Mouse (Mus musculus) common myeloid progenitor, adult 5-6 weeks (primary cell): ENCODE measurements around the gene Slc25a47. TPM values are rescaled to one million over a fixed set of nuclear protein-coding genes. Genes with fewer than 3 reads are reported as not detected.
"Not testable (repeated sequence)": the region's sequence is repeated elsewhere in the genome, so short reads cannot be mapped to it uniquely, and the experiment has no call there.

Experiments used
- ATAC-seq: replicated peaks from 2 replicates; pipeline ENCODE4 v1.8.0; 2016; ENCODE audit warnings: low read depth, mild to moderate bottlenecking, moderate TSS enrichment, inconsistent platforms; ENCODE audit not compliant: poor library complexity, severe bottlenecking
- total RNA-seq: library from RNA; stranded (forward); fragments of 200-1000, 187-1606 nt; gene quantifications from 2 replicates; pipeline ENCODE4 v1.2.3, GENCODE M21; 2017

The Slc25a47 gene
- total RNA-seq, 1 experiment from 2014 or later: 8.3 TPM

DNA sequence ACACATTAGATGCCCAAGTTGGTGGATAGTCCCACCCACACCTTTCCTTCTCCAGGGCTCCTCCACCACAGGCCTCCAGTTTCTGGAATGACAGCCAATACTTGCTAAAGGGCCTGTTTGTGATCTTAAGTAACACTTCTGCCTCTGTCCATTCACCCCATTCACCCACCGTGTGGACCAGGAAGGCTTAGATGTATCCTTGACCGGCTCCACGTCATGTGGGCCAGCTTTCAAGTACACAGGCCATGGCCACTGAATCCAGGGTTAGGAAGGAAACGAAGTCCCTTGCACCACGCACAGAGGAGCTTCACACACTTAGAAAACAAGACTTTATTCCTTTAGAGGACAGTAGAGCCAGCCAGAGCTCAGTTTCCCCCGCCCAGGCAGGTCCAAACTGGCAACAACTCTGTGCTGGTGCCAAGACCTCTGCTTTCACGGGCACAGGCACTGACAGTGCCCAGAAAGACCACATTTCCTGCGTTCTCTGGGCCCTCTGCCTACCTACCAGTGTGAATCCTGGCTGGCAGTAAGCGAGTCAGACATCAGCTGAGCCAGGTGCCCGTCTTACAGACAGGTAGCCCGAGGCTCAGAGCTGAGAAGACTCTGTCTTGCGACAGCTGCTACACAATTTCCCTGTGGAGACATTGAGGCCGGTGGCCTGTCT, 10.2 kb upstream of the Slc25a47 start:
- no peak for ATAC-seq

DNA sequence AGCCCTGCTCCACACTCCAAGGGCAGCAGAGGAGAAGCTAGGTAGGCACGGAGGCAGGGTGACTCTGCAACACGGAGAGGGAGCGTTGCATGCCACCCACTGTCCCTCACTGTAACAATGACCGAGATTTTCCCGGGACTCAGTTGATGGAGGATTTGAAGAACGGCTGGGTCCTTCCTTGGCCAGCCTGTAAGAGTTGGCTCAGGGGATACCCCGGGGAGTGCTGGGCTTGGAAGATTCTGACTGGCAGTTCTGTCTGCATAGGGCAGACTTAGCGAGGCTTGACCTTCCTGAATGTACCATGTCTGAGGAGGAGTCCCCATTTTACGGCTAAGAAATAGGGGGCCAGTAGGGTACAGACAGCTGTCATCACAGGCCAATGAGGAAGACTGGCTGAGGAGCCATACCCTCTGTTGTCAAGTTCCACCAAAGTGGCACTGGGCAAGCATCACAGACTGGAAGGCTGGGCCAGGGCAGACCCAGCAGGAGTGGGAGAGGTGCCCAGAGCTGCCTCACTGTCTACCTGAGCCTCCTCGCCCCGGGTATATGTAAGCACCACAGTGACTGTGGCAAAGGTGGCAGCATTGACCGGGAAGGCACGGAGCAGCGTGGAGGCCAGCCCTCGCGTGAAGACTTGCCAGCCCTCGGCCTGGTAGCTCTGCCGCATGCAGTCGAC, 9.4 kb upstream of the Slc25a47 start:
- ATAC-seq: no peak

DNA sequence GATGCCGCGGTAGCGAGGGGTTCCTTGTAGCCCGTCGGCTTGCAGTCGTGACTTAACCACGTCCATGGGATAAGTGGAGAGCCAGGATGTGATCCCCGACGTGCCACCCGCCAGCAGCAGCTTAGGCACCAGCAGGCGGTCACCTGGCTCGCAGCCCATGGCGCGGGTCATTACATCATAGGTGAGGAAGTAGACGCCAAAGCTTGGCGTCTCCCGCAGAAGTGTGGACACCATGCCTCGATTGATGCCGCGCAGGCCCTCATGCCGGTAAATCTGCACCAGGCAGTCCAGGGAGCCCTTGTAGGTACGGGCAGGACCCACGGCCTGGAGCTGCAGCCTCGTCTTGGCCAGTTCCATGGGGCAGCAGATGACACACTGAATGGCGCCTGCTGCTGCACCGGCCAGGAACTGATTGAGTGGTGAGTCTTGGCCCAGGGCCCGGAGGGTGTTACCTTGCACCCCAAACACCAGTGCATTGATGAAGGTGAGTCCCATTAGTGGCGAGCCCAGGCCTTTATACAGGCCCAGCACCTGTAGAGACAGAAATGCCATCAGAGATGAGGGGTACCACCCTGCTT, 8.8 kb upstream of the Slc25a47 start:
- ATAC-seq: no peak

DNA sequence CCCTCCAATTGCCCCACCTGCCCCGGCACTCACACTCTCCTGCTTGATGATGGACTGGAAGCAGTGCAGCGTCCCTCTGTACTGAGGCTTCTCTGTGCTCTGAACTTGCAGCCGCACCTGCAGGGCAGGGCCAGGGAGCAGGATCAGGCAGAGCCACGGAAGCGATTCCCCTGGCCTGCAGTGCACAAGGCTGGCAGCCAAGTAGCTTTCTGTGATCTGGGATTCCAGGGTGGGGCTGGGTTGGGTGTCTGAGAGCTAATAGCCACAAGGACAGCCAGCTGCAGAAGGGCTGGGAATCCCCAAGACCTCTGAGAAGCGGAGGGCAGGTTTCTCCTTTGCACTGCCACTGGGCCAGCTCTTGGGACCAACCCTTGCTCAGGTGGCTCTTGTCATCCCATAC, 8.2 kb upstream of the Slc25a47 start:
- ATAC-seq: no peak

DNA sequence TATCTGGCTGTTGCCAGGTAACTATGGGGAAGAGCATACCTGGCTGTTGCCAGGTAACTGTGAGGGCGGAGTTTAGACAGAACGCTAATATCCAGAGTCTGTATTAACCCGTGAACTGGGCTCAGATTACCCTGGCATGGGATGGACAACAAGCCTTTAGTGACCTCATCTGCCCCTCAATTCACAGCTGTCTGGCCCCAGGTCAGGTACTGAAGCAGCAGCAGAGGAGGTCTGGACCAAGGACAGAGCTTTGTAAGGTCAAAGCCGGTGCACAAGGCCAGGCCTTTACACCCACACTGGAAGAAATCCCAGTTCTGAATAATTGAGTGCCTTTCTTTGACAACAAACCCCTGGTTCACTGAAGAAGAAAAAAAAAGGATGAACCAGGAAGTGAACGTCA, 6.2 kb upstream of the Slc25a47 start:
- ATAC-seq: no peak

DNA sequence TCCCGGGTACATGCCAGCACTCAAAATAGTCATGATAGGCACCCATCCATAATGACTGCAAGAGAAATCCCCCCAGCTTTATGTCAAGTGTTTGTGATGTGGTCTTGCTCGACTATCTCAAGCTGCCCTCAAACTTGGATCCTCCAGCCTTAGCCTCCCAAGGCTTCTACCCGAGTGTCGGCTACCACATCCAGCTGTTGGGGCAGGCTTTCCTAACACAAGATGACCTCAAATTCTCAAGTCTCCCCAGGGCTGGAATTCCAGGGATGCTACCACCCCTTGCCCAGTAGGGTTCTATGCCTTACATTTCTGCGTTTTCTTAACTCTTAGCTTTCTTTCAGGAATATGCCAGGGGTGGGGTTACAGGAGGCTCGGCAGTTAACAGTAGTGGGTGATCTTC, 5.5 kb upstream of the Slc25a47 start:
- no peak for ATAC-seq

DNA sequence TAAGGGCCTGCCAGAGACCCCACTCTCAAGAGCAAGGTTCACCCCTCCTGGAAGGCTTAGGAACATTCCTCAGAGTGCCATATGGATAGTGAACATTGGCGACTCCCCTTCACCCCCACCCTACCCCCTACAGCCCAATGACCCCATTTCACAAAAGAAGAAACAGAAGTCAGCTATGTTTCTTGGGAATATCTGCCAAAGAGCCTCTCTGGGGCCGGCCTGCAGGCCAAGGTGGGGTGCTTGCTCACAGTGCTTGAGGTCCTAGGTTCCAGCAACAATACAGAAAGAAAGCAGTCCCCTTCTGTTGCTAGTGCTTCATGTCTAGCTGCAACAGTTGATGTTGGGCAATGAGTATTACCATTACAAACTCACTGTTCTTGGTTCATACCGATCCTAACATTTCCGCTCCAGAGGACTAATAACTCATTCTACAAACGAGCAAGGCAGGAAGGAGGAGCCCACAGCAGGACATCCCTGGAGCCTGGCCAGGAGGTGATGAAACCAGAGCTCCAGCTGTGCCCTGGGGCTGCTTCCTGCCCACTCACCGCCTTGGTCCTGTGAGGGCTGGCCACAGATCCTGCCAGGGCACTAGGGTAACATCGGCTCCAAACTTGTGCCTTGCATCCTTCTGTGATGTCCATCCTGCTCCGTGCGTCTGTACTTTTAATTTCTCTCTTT, 3.7 kb upstream of the Slc25a47 start:
- ATAC-seq: peak; percentile 51

DNA sequence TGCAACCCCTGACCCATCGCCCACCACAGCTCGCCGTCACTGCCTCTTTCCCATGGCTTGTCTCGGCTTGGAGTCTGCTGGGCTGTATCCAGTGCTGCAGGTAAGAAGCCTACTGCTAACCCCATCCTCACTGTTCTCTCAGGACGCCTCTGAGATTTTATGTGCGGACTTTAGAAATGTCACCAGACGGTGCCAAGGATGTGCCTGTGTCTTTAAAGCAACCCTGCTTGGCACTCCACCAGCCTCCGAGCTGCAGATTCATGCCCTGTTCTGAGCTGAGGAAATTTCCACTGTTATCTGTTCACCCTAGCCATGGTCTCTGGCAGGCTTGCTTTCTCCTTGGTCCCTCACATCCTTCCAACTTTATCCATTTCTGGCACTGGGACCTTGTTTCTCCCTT, 3.0 kb upstream of the Slc25a47 start:
- no peak for ATAC-seq

DNA sequence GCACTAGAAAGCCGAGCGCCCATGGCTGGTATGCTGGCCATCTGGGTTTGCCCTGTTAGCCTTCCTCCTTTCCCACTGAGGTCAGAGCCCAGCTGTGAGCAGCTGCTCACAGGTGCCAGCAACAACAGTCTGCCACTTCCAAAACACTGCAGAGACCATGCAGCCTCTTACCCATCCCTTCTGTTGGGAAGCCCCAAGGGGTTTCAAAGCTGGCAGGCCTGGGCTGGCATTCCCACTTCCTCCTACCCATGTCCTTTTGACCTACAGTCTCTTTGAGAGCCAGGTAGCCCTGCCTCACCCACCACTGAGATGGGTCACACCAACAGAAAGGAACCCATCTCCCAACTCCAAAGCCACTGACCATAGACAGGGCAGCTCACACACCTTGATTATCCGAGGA, 2.4 kb upstream of the Slc25a47 start:
- ATAC-seq: no peak

DNA sequence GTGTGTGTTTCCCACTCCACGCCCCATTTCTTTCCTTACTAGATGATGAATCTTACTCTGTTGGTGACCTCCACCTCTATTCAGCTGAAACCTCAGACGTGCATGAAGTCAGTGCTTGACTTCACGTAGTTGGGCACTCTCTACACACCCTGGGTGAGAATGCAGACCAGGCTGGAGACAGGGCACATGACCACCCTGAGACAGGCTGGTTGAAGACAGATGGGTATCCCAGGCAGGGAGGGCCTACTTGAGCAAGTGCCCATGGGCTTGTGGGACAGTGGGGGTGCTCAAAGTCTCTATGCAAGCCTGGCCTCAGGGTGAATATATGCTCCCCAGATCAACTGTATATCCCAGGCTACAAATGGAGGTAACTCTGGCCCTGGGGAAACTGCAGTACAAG, 1.5 kb upstream of the Slc25a47 start:
- no peak for ATAC-seq

DNA sequence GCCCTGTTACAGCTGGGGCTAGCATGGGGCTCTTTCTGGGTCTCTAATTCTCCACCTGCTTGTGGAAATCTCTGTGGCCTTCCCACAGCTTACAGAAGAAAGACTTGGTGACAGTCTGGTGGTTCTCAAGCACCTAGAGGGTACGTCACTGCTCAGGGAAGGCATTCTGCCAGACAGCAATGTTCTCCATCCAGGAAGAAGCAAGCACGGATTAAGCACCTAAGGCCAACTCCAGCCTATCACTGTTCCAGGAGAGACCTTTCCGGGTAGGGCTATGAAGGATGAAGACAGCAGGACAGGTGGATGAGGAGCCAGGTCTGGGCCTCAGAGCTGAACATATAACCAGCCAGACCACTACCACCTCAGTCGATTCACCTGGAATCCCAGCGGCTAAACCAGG, 1.1 kb upstream of the Slc25a47 start:
- no peak for ATAC-seq

DNA sequence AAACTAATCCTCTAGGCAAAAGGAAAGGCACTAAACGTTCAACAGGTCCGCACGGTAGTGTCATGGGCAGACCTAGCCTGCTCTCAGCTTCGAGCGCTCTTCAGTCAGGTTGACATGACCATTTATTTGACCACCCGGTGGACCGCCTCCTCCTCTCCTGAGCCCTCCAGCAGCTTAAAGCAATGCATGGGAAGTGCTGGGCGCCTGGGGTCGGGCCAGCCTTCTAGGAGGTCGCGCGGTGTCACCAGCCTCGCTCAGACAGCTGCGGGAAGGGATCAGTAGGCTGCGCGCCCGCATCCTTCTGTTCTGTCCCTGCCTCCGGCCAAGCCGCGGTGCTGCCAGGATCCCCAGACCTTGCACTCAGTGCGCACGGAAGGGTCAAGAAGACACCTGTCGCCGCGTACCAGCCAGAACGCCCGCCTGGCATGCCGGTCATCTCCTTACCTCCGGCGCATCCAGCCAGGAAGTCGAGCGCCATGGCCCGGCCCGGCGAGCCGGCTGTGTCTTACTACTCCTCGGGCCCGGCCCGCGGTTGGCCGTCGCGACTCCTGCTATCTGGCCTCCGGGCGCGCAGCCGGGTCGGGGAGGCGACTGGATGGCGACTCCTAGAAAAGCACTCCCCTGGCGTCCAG, 522 bp upstream of the Slc25a47 start:
- no peak for ATAC-seq

DNA sequence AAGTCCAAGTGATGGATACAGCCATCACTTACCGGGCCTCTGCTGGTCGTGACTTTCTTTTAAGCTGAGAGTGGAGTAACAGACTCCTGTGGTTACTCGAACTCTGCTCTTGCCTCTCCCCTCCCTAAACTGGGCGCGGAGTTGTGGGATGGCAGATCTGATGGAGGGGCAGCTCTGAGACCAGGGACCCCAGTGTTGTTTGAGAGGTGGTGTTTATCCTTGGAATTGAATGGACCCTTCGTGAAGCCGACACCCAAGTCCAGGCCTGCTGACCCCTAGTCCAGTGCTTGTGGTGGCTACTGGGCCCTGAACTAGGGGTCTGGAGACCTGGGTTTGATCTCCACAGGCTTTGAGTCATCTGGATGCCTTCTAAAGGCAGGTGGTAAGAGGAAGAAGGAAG, 876 bp downstream of the Slc25a47 start:
- no peak for ATAC-seq

DNA sequence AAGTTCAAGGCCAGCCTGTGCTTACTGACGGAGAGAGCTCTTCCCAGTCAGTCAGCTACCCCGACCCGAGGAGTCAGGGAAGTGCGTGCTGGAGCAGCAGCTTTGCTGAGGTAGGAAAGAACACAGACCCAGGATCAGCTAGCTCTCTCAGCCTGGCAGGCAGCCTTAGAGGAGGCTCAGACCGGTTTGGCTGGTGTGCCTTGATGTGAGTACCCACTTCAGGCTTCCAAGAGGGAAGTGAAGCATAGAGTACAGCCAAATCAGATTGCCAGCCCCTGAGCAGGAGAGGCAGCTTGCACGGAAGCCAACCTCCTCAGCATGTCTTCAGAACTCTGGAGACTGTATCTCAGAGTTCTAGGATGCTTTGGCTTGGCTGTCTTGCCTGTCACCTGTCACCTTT, 5.3 kb downstream of the Slc25a47 start:
- ATAC-seq: no peak

DNA sequence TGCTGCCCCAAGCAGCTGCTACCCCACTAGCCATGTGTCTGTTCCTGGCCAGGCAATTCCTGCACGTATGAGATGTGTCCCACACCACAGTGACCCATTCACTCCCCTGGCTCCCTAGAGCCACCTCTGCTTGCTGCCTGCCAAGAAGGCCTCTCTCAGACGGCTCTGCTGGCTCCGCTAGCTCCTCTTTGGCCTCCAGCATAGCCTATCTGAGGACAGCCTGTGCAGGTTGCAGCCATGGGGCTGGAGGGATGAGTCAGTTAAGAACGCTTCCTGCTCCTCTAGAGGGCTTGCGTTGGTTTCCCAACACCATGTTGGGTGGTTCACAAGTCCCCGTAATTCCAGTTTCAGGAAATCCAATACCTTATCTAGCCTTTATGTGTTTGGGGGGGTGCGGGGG, 6.8 kb downstream of the Slc25a47 start:
- ATAC-seq: no peak

DNA sequence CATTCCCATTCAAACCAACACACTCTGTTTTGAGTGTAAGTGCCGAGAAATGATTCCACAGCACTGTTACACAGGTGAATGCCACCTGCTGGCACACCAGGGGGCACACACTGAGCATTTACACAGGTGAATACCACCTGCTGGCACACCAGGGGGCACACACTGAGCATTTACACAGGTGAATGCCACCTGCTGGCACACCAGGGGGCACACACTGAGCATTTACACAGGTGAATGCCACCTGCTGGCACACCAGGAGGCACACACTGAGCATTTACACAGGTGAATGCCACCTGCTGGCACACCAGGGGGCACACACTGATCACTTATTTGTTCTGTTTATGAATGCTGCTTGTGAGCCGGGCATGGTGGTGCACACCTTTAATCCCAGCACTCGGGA, 12.2 kb downstream of the Slc25a47 start:
- not testable (repeated sequence) for ATAC-seq

DNA sequence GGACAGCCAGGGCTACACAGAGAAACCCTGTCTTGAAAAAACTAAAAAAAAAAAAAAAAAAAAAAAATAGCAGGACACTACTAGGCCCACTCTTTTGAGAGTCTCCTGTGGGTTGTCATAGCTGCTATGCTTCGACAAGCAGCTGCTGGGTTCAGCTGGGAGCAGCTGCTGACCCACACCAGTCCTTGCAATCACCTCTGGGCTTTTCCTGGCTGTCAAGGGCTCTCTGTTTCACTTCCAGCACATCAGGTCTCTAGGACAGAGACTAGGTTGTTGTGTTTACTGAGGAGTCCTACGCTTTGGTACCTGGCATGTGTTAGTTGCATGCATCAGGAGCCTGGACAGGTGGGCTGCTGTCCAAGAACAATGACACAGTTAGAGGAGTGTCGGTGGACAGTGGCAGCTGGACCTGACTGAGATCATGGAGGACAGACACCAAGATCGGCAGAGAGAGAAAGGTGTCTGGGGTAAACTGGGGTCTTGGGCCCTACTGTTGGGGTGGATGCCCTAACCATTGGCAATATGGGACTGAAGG, 13.7 kb downstream of the Slc25a47 start:
- ATAC-seq: no peak

DNA sequence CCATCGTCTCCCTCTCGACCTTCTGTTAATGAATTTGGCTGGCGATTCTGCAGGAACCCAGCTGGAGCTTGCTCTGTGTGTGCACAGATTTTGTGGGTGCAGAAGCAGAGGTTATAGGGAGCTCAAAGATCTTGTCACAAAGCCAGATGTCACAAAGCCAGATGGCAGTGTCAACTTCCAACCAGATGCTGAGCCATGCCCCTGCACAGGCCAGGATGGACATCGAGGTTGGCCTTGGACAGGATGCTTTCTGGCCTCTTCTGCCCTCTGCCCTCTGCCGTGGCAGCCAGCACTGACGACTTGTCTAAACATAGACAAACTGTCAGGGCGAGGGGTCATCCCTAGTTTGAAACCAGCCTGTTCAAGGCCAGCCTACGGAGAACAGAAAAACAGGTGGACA, 14.3 kb downstream of the Slc25a47 start:
- no peak for ATAC-seq

DNA sequence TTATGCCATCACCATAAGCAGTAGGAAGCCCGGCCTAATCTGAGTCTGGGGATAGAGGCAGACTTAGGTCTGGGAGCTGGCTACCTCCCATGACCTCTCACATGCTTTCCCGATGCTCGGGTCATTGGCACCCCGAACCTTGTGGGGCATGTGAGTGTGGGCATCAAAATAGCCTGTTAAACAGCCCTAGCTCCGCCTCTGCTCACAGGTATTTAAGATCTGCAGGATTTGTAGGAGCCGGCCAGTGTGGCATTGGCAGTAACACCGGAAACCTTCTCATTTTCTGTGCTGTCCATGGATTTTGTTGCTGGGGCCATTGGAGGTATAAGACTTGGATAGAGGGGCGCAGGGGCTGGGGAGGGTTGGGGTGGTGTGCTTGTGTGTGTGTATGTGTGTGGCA, 15.0 kb downstream of the Slc25a47 start:
- ATAC-seq: no peak

DNA sequence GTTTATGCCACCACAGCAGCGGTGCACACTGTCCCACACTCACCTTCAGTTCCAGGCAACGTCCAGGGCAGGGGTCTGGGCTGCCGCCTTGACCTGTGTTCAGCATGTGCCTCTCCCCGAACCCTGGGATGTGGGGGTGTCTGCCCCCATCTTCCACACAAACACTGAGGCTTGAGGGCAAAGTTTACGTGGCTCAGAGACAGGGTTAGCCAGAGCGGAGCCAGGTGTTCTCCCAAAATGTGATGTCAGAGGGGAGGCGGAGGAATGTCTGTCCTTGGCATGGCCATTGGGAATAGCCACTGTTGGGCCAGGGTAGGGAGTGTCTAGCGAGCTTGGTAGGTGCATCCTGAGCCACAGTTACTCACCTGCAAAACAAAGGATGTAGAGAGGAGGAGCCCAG, 17.0 kb downstream of the Slc25a47 start:
- ATAC-seq: no peak

DNA sequence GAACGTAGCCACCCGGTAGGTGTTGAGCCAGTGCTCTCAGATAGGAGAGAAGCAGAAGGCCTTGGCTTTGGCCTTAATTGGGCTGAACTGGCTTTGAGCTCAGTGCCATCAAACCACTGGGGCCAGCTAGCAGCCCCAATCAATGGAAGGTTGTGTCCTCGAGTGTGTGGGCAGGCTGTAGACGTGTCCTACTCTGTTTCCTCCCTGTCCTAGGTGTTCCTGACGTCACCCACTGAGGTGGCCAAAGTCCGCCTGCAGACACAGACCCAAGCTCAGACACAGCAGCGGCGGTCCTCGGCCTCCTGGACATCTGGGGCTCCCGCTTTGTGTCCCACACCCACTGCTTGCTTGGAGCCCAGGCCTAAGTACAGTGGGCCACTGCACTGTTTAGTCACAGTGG, 19.2 kb downstream of the Slc25a47 start:
- ATAC-seq: no peak
